8 mouse cellular contexts compared by ENCODE assay signal in the genomic region with DNA sequence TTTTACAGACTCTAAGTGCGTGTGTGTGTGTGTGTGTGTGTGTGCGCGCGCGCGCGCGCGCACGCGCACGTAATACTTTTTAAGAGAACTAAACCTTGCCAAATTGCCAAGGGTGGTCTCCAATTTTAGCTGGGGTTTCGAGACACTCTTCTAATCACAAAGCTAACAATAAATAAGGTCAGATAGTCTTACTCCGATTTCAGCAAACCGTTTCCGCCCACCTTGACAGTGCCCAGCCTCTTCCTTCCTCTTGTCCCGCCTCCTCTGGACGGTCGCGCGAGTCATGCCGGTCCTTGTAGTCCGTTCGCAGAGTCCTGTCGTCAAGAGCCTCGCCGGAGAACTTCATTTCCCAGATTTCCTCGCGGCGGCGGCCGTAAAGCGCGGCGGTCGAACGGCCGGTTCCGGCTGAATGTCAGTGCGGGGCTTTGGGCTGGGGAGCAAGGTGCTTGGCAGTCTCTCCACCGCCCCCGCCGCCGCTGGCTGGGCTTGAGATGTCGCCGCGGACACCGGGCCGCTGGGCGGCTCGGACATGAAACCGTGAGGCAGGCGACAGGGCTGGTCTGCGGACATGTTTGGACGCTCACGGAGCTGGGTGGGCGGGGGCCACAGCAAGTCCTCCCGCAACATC. TPM values are rescaled to one million over a fixed set of nuclear protein-coding genes. Genes with fewer than 3 reads are reported as not detected.
DNase-seq lines count a peak whose midpoint lies in the region; ATAC-seq and TF ChIP-seq lines count a peak whose summit lies in the region.

TSS of gene Clec16a (plus strand) at position 345 of the 628 bp plus-strand sequence.

- TF ChIP-seq EP300 in CH12.LX (IDR thresholded peaks at IDR 0.05; ENCODE audit: low read length) = no peak

- TF ChIP-seq RAD21 in CH12.LX (IDR thresholded peaks at IDR 0.05; ENCODE audit: low read depth, low read length) = no peak

- dilution Hi-C loops in CH12.LX (cut with MboI; ENCODE audit: extremely low pct_ligation_motif_present, extremely low pct_unique_long_range_greater_than_20kb, low sequenced_read_pairs) = no loop called here

- H3K4me1 ChIP-seq in CH12.LX (ENCODE audit: control insufficient read depth in 1 of 2, insufficient read depth in 2 of 2) = peaks cover 16 to 52% of the 10 kb centered on the region in 2 experiments
- H3K4me1 ChIP-seq in forebrain, embryonic 11.5 days (replicated peaks; ENCODE audit: control insufficient read depth, insufficient read depth, low read length) = peaks cover 11% of the 10 kb centered on the region
- H3K4me1 ChIP-seq in heart, embryonic 16.5 days (ENCODE audit: control insufficient read depth, insufficient read depth, low read length) = peaks cover 35% of the 10 kb centered on the region
- peaks cover 45% of the 10 kb centered on the region for H3K4me1 ChIP-seq in liver, embryonic 15.5 days (replicated peaks)
- H3K4me1 ChIP-seq in neural tube, embryonic 12.5 days = peaks cover 39% of the 10 kb centered on the region

- no peak within 1 kb of the TSS for H3K27ac ChIP-seq in CH12.LX (ENCODE audit: insufficient read depth, low read depth)
- H3K27ac ChIP-seq in forebrain, embryonic 11.5 days (ENCODE audit: low read depth, low read length) = no peak within 1 kb of the TSS
- peak within 1 kb of the TSS; percentile 81 for H3K27ac ChIP-seq in heart, embryonic 16.5 days (ENCODE audit: low read length)
- peak within 1 kb of the TSS; percentile 53; the same call in 1 of the 2 replicates for H3K27ac ChIP-seq in liver, embryonic 15.5 days (replicated peaks)
- H3K27ac ChIP-seq in neural tube, embryonic 12.5 days = no peak within 1 kb of the TSS

- in situ Hi-C loops in CH12.LX (cut with MboI; ENCODE audit: low pct_ligation_motif_present, low pct_unique_long_range_greater_than_20kb, low sequenced_read_pairs) = loop anchor here (25.0 kb wide), 1 partner anchor 458 kb away; no protein-coding TSS in a partner anchor

- H3K27me3 ChIP-seq in CH12.LX (replicated peaks) = peaks cover 2% of the 10 kb centered on the region
- no peaks in the 10 kb centered on the region for H3K27me3 ChIP-seq in forebrain, embryonic 11.5 days (ENCODE audit: control insufficient read depth, insufficient read depth, low read length)
- H3K27me3 ChIP-seq in heart, embryonic 16.5 days (ENCODE audit: control insufficient read depth, insufficient read depth, low read length) = no peaks in the 10 kb centered on the region
- H3K27me3 ChIP-seq in liver, embryonic 15.5 days = no peaks in the 10 kb centered on the region
- H3K27me3 ChIP-seq in neural tube, embryonic 12.5 days (replicated peaks) = no peaks in the 10 kb centered on the region

- under 1% methylated on average over 58 of the region's 58 CpGs for WGBS in forebrain, embryonic 11.5 days
- WGBS in heart, embryonic 16.5 days = under 1% methylated on average over 58 of the region's 58 CpGs
- WGBS in liver, embryonic 15.5 days (ENCODE audit: insufficient replicate concordance) = under 1% methylated on average over 58 of the region's 58 CpGs
- under 1% methylated on average over 58 of the region's 58 CpGs for WGBS in neural tube, embryonic 12.5 days

- peak; percentile 71 for TF ChIP-seq POLR2A in CH12.LX (IDR thresholded peaks at IDR 0.05; ENCODE audit: low read depth, low read length)

- H3K4me3 ChIP-seq in CH12.LX (replicated peaks in 1 of 3; ENCODE audit: low read depth in 2 of 3, low read length in 2 of 3, poor library complexity in 1 of 3) = peak within 1 kb of the TSS; percentile 75 to 96 (median 77)
- H3K4me3 ChIP-seq in forebrain, embryonic 11.5 days (ENCODE audit: low read depth, low read length) = peak within 1 kb of the TSS; percentile 86
- peak within 1 kb of the TSS; percentile 69 for H3K4me3 ChIP-seq in heart, embryonic 16.5 days (ENCODE audit: low read length)
- peak within 1 kb of the TSS; percentile 96 for H3K4me3 ChIP-seq in liver, embryonic 15.5 days (replicated peaks)
- peak within 1 kb of the TSS; percentile 84 for H3K4me3 ChIP-seq in neural tube, embryonic 12.5 days

- H3K36me3 ChIP-seq in CH12.LX (replicated peaks in 1 of 2; ENCODE audit: control insufficient read depth in 1 of 2, insufficient read depth in 1 of 2, low read length in 1 of 2) = peaks cover 0 to 24% of the 10 kb centered on the region in 2 experiments
- H3K36me3 ChIP-seq in forebrain, embryonic 11.5 days (ENCODE audit: control insufficient read depth, insufficient read depth, low read length) = no peaks in the 10 kb centered on the region
- no peaks in the 10 kb centered on the region for H3K36me3 ChIP-seq in heart, embryonic 16.5 days (ENCODE audit: control insufficient read depth, insufficient read depth)
- no peaks in the 10 kb centered on the region for H3K36me3 ChIP-seq in liver, embryonic 15.5 days (replicated peaks)
- H3K36me3 ChIP-seq in neural tube, embryonic 12.5 days = no peaks in the 10 kb centered on the region

- H3K4me2 ChIP-seq in CH12.LX (ENCODE audit: insufficient read depth, low read depth, poor library complexity, severe bottlenecking) = peak within 1 kb of the TSS; percentile 87
- H3K4me2 ChIP-seq in forebrain, embryonic 11.5 days (ENCODE audit: low read depth, low read length, severe bottlenecking) = peak within 1 kb of the TSS; percentile 75
- H3K4me2 ChIP-seq in heart, embryonic 16.5 days (ENCODE audit: low read depth, low read length) = peak within 1 kb of the TSS; percentile 90
- H3K4me2 ChIP-seq in liver, embryonic 15.5 days = peak within 1 kb of the TSS; percentile 85
- H3K4me2 ChIP-seq in neural tube, embryonic 12.5 days (replicated peaks) = peak within 1 kb of the TSS; percentile 67

- peaks cover 14% of the 10 kb centered on the region for H3K79me2 ChIP-seq in CH12.LX (replicated peaks; ENCODE audit: control insufficient read depth, extremely low read depth, insufficient read depth, poor library complexity, severe bottlenecking)

- peak; percentile 98 for DNase-seq in CH12.LX (ENCODE audit: extremely low read depth)
- peak; percentile 93 for DNase-seq in c-Kit-positive CD71-positive TER-119-negative erythroid progenitor cells, embryonic 14.5 days (ENCODE audit: low read depth)
- peak; percentile 96 for DNase-seq in forebrain, embryonic 11.5 days (ENCODE audit: low spot score)
- peak; percentile 97 for DNase-seq in kidney, postnatal 36 days
- DNase-seq in telencephalon, adult 2 months (ENCODE audit: low read depth, low spot score) = peak; percentile 96

- H3K9ac ChIP-seq in CH12.LX (ENCODE audit: insufficient read depth, low read depth) = peak within 1 kb of the TSS; percentile 87
- H3K9ac ChIP-seq in forebrain, embryonic 11.5 days (ENCODE audit: low read length) = peak within 1 kb of the TSS; percentile 75
- peak within 1 kb of the TSS; percentile 82 for H3K9ac ChIP-seq in heart, embryonic 16.5 days (ENCODE audit: low read length)
- H3K9ac ChIP-seq in liver, embryonic 15.5 days = peak within 1 kb of the TSS; percentile 83
- peak within 1 kb of the TSS; percentile 79 for H3K9ac ChIP-seq in neural tube, embryonic 12.5 days

- H3K9me3 ChIP-seq in CH12.LX (replicated peaks; ENCODE audit: low read length) = no peaks in the 10 kb centered on the region
- H3K9me3 ChIP-seq in forebrain, embryonic 11.5 days (ENCODE audit: control insufficient read depth, low read length) = no peaks in the 10 kb centered on the region
- H3K9me3 ChIP-seq in heart, embryonic 16.5 days (replicated peaks; ENCODE audit: control insufficient read depth, low read length) = no peaks in the 10 kb centered on the region
- no peaks in the 10 kb centered on the region for H3K9me3 ChIP-seq in liver, embryonic 15.5 days (replicated peaks)
- no peaks in the 10 kb centered on the region for H3K9me3 ChIP-seq in neural tube, embryonic 12.5 days

- peak; percentile 89 for ATAC-seq in forebrain, embryonic 11.5 days (replicated peaks; ENCODE audit: low FRiP score)
- peak; percentile 82 for ATAC-seq in heart, embryonic 16.5 days (replicated peaks; ENCODE audit: extremely low read depth, insufficient read depth, low FRiP score)
- ATAC-seq in liver, embryonic 15.5 days (ENCODE audit: insufficient read depth) = peak; percentile 81
- ATAC-seq in neural tube, embryonic 12.5 days (ENCODE audit: low FRiP score, low read depth) = peak; percentile 91

- TF ChIP-seq CTCF in CH12.LX (conservative IDR thresholded peaks at IDR 0.05 in 1 of 2, IDR thresholded peaks at IDR 0.05 in 1 of 2; ENCODE audit: low read depth in 2 of 2, low read length in 2 of 2) = no peak

TF ChIP-seq in CH12.LX, 34 proteins besides CTCF, POLR2A, EP300 and RAD21 (continues in another document):
- TF ChIP-seq ZMIZ1 (IDR thresholded peaks at IDR 0.05; ENCODE audit: low read depth, low read length) (peak; percentile 93), CHD2 (IDR thresholded peaks at IDR 0.05; ENCODE audit: low read length) (peak; percentile 81), POLR2AphosphoS2 (IDR thresholded peaks at IDR 0.05; ENCODE audit: low read depth, low read length) (peak; percentile 64; the same call in 1 of the 2 replicates), GABPA (IDR thresholded peaks at IDR 0.05; ENCODE audit: insufficient replicate concordance, low read depth, low read length) (peak; percentile 98; the same call in 1 of the 2 replicates), TCF12 (IDR thresholded peaks at IDR 0.05; ENCODE audit: low read depth, low read length) (peak; percentile 88), BHLHE40 (IDR thresholded peaks at IDR 0.05; ENCODE audit: low read depth, low read length) (no peak), ZC3H11A (IDR thresholded peaks at IDR 0.05; ENCODE audit: low read depth, low read length) (no peak), MAZ (IDR thresholded peaks at IDR 0.05; ENCODE audit: low read depth, low read length) (peak; percentile 64; the same call in 1 of the 2 replicates), NELFE (IDR thresholded peaks at IDR 0.05; ENCODE audit: low read depth, low read length) (peak; percentile 81), E2F4 (IDR thresholded peaks at IDR 0.05; ENCODE audit: insufficient replicate concordance, low read depth, low read length) (no peak), MXI1 (IDR thresholded peaks at IDR 0.05; ENCODE audit: low read depth, low read length) (peak; percentile 88), HCFC1 (IDR thresholded peaks at IDR 0.05; ENCODE audit: low read depth, low read length) (peak; percentile 100), USF1 (IDR thresholded peaks at IDR 0.05; ENCODE audit: low read depth, low read length) (no peak), ELF1 (IDR thresholded peaks at IDR 0.05; ENCODE audit: low read depth, low read length) (peak; percentile 96), SIN3A (IDR thresholded peaks at IDR 0.05; ENCODE audit: low read length) (peak; percentile 98), ETS1 (conservative IDR thresholded peaks at IDR 0.05; ENCODE audit: low read depth, low read length) (no peak)

RNA-seq across cellular contexts. Expression of gene Clec16a, which starts in this region (rescaled TPM):
- total RNA-seq in CH12.LX (2012; rRNA removed) = 24.2 and 26.2 TPM in 2 replicates
- 19.3 and 20.0 TPM in 2 replicates for total RNA-seq in CH12.LX (2014; rRNA removed)
- polyA plus RNA-seq in CH12.LX (2012; ENCODE audit: insufficient read length, low read depth) = 18.5 and 20.5 TPM in 2 replicates
- polyA plus RNA-seq in forebrain, embryonic 11.5 days (2014; fragmentation: Nextera tagmentation; extraction: Ambion mirVana) = 44.6 and 46.3 TPM in 2 replicates
- polyA plus RNA-seq in heart, embryonic 16.5 days (2015; fragmentation: Nextera tagmentation; extraction: Ambion mirVana) = 30.8 and 32.6 TPM in 2 replicates
- 9.9 and 10.9 TPM in 2 replicates for polyA plus RNA-seq in liver, embryonic 15.5 days (2015; fragmentation: Nextera tagmentation; extraction: Ambion mirVana)
- 57.2 TPM in 2 replicates for polyA plus RNA-seq in neural tube, embryonic 12.5 days (2016; fragmentation: Nextera tagmentation; extraction: Ambion mirVana)

Comparison
In these comparisons a context has a peak if more than half of its experiments do, and no peak if none do; other contexts are left out.
1. H3K27ac ChIP-seq: peak in heart, embryonic 16.5 days (single experiment) and liver, embryonic 15.5 days (single experiment); none in CH12.LX (single experiment), forebrain, embryonic 11.5 days (single experiment) and neural tube, embryonic 12.5 days (single experiment).
2. Peak in every context shown above with its lines, with median percentiles within 50 percentile points of each other: DNase-seq, H3K4me2 ChIP-seq, H3K4me3 ChIP-seq, H3K9ac ChIP-seq and ATAC-seq.